Mouse (Mus musculus) heart, adult 18-20 months (tissue): ENCODE results near the gene Pgk1. TPM values are rescaled to one million over a fixed set of nuclear protein-coding genes. Genes with fewer than 3 reads are reported as not detected.
"Not testable (repeated sequence)": the region's sequence is repeated elsewhere in the genome, so short reads cannot be mapped to it uniquely, and the experiment has no call there.

ENCODE experiments used
- DNase-seq, 2 experiments: peaks; one replicate each; pipeline ENCODE4 v3.0.0; 2021 to 2022; ENCODE audit warnings: mixed read lengths in 1 of 2
- long read RNA-seq, 2 experiments: library from polyadenylated mRNA; stranded (forward); transcript quantifications; one replicate each; pipeline ENCODE4 v2.0.0; 2021
- total RNA-seq, 2 experiments: library from RNA; stranded (reverse); gene quantifications; 2 replicates each; pipeline ENCODE4 v1.2.3; 2021

Gene Pgk1
- 100 to 1,000 TPM; 458 to 480 TPM for total RNA-seq
- long read RNA-seq, experiment 1, transcript Pgk1-201 (11 exons, 1,825 nt): major isoform, 242 of 308 reads
- long read RNA-seq, experiment 1, partial matches to known transcripts: 64 of 308 reads
- long read RNA-seq, experiment 1, other reads (novel, unspliced or antisense): 2 of 308 reads
- long read RNA-seq, experiment 2, transcript Pgk1-201 (11 exons, 1,825 nt): major isoform, 71 of 85 reads
- long read RNA-seq, experiment 2, partial matches to known transcripts: 14 of 85 reads
- long read RNA-seq, experiment 2, other reads (novel, unspliced or antisense): 0 of 85 reads

- DNase-seq: peak; percentile 86 to 97
Observed at GRCm38 (mm10) chrX:106186713-106187649, at the start of gene Pgk1. TSS of gene Pgk1 (plus strand) at chrX:106187100.

- peak in 1 of 2 experiments; percentile 32 for DNase-seq
Observed at GRCm38 (mm10) chrX:106139309-106140070, 47.4 kb upstream of the Pgk1 start.

- DNase-seq: peak in 1 of 2 experiments; percentile 10
Observed at GRCm38 (mm10) chrX:106142936-106143335, 44.0 kb upstream of the Pgk1 start, which contains the start of gene Tlr13. TSS of gene Tlr13 (plus strand) at chrX:106143204.

- no peak for DNase-seq
Observed at GRCm38 (mm10) chrX:106148185-106148584, 38.7 kb upstream of the Pgk1 start.

- no peak for DNase-seq
Observed at GRCm38 (mm10) chrX:106149460-106149859, 37.4 kb upstream of the Pgk1 start.

GRCm38 (mm10) chrX:106154180-106154586, 32.7 kb upstream of the Pgk1 start:
- no peak for DNase-seq

GRCm38 (mm10) chrX:106155892-106156291, 31.0 kb upstream of the Pgk1 start:
- no peak for DNase-seq

GRCm38 (mm10) chrX:106163995-106164394, 22.9 kb upstream of the Pgk1 start:
- DNase-seq: no peak

GRCm38 (mm10) chrX:106164555-106164954, 22.3 kb upstream of the Pgk1 start:
- no peak for DNase-seq

- no peak for DNase-seq
Observed at GRCm38 (mm10) chrX:106165089-106165488, 21.8 kb upstream of the Pgk1 start.

- DNase-seq: peak; percentile 63 to 80
Observed at GRCm38 (mm10) chrX:106171106-106171852, 15.6 kb upstream of the Pgk1 start.

- DNase-seq: no peak
Observed at GRCm38 (mm10) chrX:106171853-106172154, 15.1 kb upstream of the Pgk1 start.

- DNase-seq: no peak
Observed at GRCm38 (mm10) chrX:106176331-106176730, 10.6 kb upstream of the Pgk1 start.

- no peak for DNase-seq
Observed at GRCm38 (mm10) chrX:106184279-106184678, 2.6 kb upstream of the Pgk1 start.

- DNase-seq: no peak
Observed at GRCm38 (mm10) chrX:106185706-106186105, 1.2 kb upstream of the Pgk1 start.

- DNase-seq: peak in 1 of 2 experiments; percentile 38
Observed at GRCm38 (mm10) chrX:106187737-106188136, 837 bp downstream of the Pgk1 start.

- DNase-seq: no peak
Observed at GRCm38 (mm10) chrX:106189356-106189755, 2.5 kb downstream of the Pgk1 start.

GRCm38 (mm10) chrX:106190091-106190490, 3.2 kb downstream of the Pgk1 start:
- DNase-seq: no peak

GRCm38 (mm10) chrX:106194361-106194760, 7.5 kb downstream of the Pgk1 start:
- DNase-seq: not testable (repeated sequence)

- DNase-seq: no peak
Observed at GRCm38 (mm10) chrX:106197308-106197707, 10.4 kb downstream of the Pgk1 start.

- no peak for DNase-seq
Observed at GRCm38 (mm10) chrX:106198904-106199303, 12.0 kb downstream of the Pgk1 start.

- no peak for DNase-seq
Observed at GRCm38 (mm10) chrX:106209100-106209499, 22.2 kb downstream of the Pgk1 start.
